Mouse (Mus musculus) monocyte, adult 5-6 weeks (primary cell): Measurements from ENCODE around the gene Ube2d2b. TPM values are rescaled to one million over a fixed set of nuclear protein-coding genes. Genes with fewer than 3 reads are reported as not detected.

Experiments
- ATAC-seq: fragments of 153-309, 156-312 bp; replicated peaks from 2 replicates; pipeline ENCODE4 v1.8.0; 2017; ENCODE audit warnings: mild to moderate bottlenecking; ENCODE audit not compliant: low TSS enrichment, insufficient number of reproducible peaks, severe bottlenecking, poor library complexity, low FRiP score
- total RNA-seq: library from RNA; stranded (forward); fragments of 200-1000, 200-491, 200-594 nt; gene quantifications from 3 replicates; pipeline ENCODE4 v1.2.3, GENCODE M21; 2017

The Ube2d2b gene
- 0.32 TPM in 1 of 3 replicates, not detected in the others for total RNA-seq

GRCm38 (mm10) chr5:107829998-107830560 is at the start of gene Ube2d2b:
TSS of gene Ube2d2b (plus strand) at chr5:107830099.
- ATAC-seq: no peak

DNA sequence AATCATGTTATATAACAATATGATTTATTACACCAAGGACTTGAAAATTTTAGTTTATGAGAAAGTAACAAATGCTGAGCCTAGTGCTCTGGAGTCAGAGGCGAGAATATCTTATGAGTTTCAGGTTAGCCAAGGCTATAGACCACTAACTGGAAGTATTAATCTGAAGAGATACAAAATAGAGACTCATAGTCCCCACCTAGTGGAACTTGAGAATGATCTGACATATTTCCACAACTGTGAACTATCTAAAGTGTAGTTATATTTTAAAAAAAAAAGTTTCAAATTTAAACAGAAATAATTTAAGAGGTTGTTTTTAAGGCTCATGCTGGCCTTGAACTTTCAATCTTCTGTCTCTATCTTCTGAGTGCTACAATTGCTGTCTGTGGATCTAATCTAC is 47.5 kb upstream of the Ube2d2b start:
- ATAC-seq: no peak

DNA sequence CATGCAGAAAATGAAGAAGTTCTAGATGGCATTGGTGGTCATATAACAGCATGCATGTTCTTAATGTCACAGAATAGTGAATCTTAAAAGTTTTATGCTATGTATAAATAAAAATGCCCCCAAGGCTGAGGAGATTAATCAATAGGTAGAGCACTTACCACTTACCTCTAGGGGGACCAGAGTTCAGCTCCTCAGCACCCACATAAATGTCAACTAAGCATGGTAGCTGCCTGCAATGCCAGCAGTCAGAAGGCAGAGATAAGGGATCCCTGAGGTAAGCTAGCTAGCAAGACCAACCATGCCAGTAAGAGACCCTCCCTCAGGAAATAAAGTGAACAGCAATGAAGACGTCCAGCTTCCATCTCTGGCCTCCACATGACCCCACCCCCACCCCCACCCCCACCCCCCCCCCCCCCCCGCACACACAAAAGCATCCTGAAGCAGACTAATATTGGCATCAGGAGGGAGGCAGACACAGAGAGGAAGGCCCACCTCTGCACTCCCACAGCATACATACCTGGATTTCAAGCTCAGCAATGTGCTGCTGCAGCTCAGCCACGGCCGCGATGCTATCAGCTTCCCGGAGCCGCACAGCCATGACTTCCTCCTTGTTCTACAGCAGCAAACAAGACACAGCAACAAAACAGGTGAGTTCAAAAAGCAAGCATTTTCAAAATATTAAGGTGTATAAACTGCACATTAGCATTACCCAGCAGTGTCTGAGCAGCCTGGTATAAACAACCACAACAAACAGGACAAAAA is 42.0 kb upstream of the Ube2d2b start:
- ATAC-seq: no peak

GRCm38 (mm10) chr5:107789492-107789891 is 40.4 kb upstream of the Ube2d2b start:
- ATAC-seq: no peak

DNA sequence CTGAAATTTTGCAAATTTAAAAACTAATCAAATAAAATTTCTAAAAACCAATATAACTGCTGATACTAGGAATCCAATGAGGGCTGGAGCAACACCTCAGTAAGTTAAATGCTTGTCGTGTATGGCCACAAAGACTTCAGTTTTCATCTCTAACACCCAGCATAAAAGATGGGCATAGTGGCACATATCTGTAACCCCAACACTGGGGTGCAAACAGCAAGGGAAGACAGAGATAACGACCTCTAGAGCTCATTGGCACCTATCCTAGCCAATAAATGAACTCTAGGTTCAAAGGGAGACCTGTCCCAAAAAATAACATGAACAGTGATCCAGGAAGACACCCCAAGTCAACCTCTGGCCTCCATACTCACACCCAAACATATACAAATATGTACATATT is 37.9 kb upstream of the Ube2d2b start:
- no peak for ATAC-seq

DNA sequence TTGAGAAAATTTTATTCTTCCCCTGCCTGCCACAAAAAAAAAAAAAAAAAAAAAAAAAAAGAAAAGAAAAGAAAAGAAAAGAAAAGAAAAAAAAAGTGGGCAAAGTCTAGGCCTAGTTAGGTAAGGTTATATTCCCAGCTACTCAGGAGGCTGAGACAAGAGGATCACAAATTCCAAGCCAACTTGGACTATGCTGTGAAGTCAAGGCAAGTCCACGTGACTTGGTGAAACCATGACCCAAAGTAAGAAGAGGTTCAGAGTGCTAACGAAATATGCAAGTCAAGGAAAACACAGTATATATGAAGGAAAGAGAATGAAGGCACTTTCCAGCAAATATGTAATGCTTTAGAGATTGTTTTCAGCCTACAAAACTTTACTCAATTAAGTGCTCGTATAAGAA is 37.4 kb upstream of the Ube2d2b start:
- ATAC-seq: no peak

GRCm38 (mm10) chr5:107793258-107793657 is 36.6 kb upstream of the Ube2d2b start:
- no peak for ATAC-seq

- ATAC-seq: no peak
These were observed 36.0 kb upstream of the Ube2d2b start for GRCm38 (mm10) chr5:107793927-107794326.

GRCm38 (mm10) chr5:107798290-107798689 is 31.6 kb upstream of the Ube2d2b start:
- no peak for ATAC-seq

- no peak for ATAC-seq
These were observed 28.7 kb upstream of the Ube2d2b start for GRCm38 (mm10) chr5:107801234-107801633.

DNA sequence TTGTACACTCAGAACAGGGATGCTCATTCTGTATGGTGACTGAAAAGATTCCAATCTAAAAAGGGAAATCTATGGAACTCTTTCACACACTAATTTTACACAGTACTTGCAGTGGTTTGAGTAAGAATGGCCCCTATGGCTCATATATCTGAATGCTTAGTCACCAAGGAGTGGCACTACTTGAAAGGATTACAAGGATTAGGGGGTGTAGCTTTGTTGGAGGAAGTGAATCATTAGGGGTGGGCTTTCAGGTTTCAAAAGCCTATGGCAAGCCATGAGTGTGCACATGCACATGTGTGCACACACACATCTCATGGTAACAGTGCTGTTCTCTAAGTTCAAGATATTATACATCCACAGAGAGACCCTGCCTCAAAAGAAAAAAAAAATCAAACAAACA is 27.3 kb upstream of the Ube2d2b start:
- ATAC-seq: no peak

- ATAC-seq: no peak
These were observed 22.4 kb upstream of the Ube2d2b start for GRCm38 (mm10) chr5:107807496-107807895.

GRCm38 (mm10) chr5:107814651-107815050 is 15.2 kb upstream of the Ube2d2b start:
- ATAC-seq: no peak

- no peak for ATAC-seq
These were observed 7.4 kb upstream of the Ube2d2b start for GRCm38 (mm10) chr5:107822521-107822920.

DNA sequence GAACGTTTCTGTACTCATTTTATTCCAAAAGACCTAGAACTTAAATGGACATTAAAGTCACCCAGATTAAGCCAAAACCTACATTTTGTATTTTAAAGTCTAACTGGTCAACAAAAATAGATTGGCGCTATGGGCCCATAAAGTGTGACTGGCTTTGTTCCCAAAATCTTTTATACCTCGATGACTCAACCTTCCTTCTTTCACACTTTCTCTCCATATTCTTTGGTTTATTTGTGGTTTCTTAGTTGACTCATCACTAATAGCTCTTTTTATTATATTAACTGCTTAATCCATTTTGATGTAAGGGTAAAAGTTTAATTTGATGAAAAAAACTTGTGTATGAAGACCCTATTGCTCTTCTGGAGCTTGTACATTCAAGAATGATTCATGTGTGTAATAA is 1.5 kb downstream of the Ube2d2b start:
- ATAC-seq: no peak

- no peak for ATAC-seq
These were observed 4.4 kb downstream of the Ube2d2b start for GRCm38 (mm10) chr5:107834287-107834686.

DNA sequence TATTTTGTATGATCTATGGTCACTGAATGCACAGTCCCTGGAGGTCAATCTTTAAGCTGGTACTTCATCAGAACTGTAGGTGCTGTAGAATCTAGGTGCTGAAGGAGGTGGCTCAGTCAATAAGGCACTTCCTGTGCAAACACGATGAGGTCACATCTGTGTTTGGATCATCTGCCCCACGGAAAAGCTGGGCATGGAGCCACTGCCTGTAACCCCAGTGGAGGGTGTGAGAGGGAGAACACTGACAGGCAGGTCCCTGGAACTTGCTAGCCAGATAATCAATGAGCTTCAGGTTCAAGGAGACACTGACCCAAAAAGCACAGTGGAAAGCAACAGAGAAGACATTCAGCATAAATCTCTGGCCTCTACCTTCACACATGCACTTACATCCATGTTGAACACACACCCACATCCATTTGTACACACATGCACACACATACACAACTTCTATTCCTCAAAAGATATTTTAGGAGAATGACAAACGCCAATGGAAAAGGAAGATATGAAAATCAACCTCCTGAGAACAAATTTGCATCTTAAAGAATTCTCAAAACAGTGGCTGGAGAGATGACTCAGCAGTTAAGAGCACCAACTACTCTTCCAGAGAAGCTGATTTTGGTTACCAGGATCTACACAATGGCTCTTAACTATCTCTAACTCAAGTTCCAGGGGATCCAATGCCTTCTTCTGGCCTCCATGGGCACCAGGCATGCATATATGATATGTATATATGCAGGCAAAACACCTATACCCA is 9.2 kb downstream of the Ube2d2b start:
- no peak for ATAC-seq

DNA sequence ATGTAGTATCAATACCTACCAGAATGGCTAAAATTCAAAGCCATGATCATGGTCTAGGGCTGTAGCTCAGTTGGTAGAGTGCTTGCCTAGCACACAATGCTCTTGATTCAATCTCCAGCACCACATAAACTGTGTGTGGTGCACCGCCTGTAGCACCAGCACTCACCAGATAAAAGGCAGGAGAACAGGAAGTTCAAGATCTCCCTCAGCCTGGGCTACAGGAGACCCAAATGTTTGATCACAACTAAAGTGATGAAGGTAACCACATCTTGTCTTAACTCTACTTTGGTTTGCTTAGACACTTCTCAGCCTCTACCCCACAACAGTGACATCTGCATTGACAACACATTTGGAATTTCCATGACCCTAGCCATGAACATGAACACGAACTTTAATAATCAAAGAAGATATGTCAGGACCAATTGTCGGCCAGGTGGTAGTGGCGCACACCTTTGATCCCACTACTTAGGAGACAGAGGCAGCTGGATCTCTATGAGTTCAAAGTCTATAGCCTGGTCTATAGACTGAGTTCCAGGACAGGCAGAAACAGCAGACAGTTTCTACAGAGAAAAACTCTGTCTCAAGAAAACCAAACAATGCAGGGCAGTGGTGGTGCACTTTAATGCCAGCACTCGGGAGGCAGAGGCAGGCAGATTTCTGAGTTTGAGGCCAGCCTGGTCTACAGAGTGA is 10.8 kb downstream of the Ube2d2b start:
- no peak for ATAC-seq

DNA sequence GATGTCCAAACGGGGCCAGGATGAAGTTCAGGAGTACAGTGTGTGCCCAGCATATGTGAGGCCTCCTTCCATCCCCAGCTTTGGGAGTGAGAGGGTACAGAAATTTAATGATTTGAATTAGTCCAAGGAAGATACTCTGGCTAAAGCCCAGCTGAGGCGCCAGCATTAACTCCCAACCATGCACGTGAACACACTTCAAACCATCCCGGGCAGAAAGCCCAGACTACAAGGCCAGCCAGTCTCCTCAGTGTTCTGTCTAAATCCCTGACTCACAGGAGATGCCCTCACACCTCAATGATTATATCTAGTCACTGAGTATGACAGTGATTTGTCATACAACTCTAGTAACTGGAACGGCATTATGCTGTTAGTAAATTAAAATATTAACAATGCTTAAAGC is 17.4 kb downstream of the Ube2d2b start:
- no peak for ATAC-seq
